Mouse (Mus musculus) retina, postnatal 7 days (tissue): ENCODE data around the gene Srsy.
"Not testable (repeated sequence)": the region's sequence is repeated elsewhere in the genome, so short reads cannot be mapped to it uniquely, and the experiment has no call there.

ENCODE experiments used
- DNase-seq: peaks from one replicate; pipeline ENCODE4 v3.0.0-alpha.2; 2012; ENCODE audit warnings: low read depth, low spot score

The Srsy gene

DNA sequence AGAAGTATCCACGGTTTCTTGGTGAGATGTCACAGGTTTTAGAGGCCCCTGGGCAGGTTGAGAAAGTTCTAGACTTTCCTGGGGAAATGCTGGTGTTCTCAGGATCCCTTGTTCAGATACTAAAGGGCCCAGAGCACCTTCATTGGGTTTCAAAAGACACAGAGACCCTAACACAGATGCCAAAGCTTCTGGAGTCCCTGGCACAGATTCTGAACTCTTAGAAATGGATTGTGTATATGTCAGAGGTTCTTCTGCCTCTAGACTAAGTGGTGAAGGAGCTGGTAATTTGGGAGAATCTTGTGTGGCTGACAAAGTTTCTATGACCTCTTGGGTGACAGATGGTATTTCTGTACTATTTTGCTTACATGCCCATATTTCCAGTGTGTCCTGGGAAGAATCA lies at the start of gene Srsy:
Gene Srsy, minus strand, starts transcription at position 101 of the 400 bp plus-strand sequence.
- DNase-seq, result not testable (repeated sequence)
